Mouse (Mus musculus) liver, embryonic 12.5 days (tissue): ENCODE results near the gene Nme1. TPM values are rescaled to one million over a fixed set of nuclear protein-coding genes. Genes with fewer than 3 reads are reported as not detected.

Source experiments
- ATAC-seq: fragments of 200-750 bp; cut with Nextera tagmentation; 2 replicates; pipeline ENCODE4 v1.8.0; 2017; ENCODE audit warnings: moderate number of reproducible peaks, mild to moderate bottlenecking, moderate library complexity
- H3K27ac ChIP-seq: fragments of 300-500 bp; sonication (generic); 2 replicates; pipeline ENCODE4 v1.5.1; 2016; ENCODE audit warnings: mild to moderate bottlenecking
- H3K27me3 ChIP-seq: fragments of 300-500 bp; sonication (generic); replicated peaks from 2 replicates; pipeline ENCODE4 v1.6.1; 2016; ENCODE audit warnings: mild to moderate bottlenecking, moderate library complexity
- H3K36me3 ChIP-seq: fragments of 300-500 bp; sonication (generic); 2 replicates; pipeline ENCODE4 v1.6.1; 2016; ENCODE audit warnings: mild to moderate bottlenecking, moderate library complexity
- H3K4me1 ChIP-seq: fragments of 300-500 bp; sonication (generic); 2 replicates; pipeline ENCODE4 v1.6.1; 2016
- H3K4me2 ChIP-seq: fragments of 300-500 bp; sonication (generic); 2 replicates; pipeline ENCODE4 v1.6.1; 2016; ENCODE audit warnings: mild to moderate bottlenecking, moderate library complexity
- H3K4me3 ChIP-seq: fragments of 300-500 bp; sonication (generic); 2 replicates; pipeline ENCODE4 v1.5.1; 2016; ENCODE audit warnings: mild to moderate bottlenecking, moderate library complexity
- H3K9ac ChIP-seq: fragments of 300-500 bp; sonication (generic); 2 replicates; pipeline ENCODE4 v1.6.1; 2016; ENCODE audit warnings: mild to moderate bottlenecking, moderate library complexity
- H3K9me3 ChIP-seq: fragments of 300-500 bp; sonication (generic); replicated peaks from 2 replicates; pipeline ENCODE4 v1.6.1; 2016; ENCODE audit warnings: mild to moderate bottlenecking, moderate library complexity
- WGBS: fragments of 180-500 bp; shearing (Covaris S2); methylation state at CpG from one replicate; pipeline ENCODE4 v1.1.7; 2016; ENCODE audit not compliant: insufficient replicate concordance; 5-methylcytosine and 5-hydroxymethylcytosine counted together
- polyA plus RNA-seq: library from polyadenylated mRNA; unstranded; fragments of >200 nt; fragmentation: Nextera tagmentation; extraction: Ambion mirVana; gene quantifications from 2 replicates; pipeline ENCODE4 v1.2.1, GENCODE M21; 2016

Nme1 gene
- polyA plus RNA-seq, result 195 and 224 TPM in 2 replicates

DNA sequence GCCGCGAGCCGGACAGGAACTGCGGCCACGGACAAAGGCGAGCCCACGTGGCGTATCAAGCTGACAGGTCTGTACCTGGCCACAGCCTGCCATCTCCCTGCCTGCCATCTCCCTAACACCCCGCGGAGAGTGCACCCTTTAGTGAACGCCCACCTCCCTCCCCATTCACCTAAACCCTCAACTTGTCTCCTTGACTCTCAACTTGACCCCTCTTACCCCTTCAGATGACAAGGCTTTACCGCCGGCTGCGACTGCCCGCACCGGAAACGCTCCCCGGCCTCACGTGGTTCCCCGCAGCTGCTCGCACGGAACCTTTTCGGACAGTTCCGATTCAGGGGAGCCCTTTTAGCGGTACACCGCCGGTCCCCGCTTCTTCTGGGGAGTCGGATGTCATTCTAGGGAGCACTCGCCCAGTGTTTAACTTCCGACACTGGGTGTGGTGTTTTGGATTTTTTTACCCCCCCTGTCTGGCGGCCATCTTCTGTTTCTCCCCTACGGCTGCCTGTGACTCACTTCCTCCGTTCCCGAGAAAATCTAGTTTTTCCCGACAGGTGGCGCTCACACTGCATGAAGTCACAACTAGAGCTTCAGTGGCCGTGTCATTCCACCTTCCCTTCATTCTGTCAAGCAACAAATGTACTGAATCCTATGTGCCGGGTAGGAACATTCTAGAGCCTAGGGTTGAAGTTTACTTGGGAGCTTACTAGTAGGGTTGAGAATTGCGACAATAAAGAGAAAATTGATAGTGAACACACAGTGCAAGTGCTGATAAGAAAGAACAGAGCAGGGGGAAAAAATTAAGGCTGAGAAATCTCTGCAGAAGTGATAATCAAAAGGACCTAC, at the start of gene Nme1, which contains the start of gene Gm20390:
Nme1 (minus strand) TSS at position 517 of the 843 bp plus-strand sequence.
Gm20390 (minus strand) TSS at position 289 of the 843 bp plus-strand sequence.
- Histone ChIP-seq H3K4me3 (peak within 1 kb of the TSS; percentile 75), H3K4me1 (peaks cover 31% of the 10 kb centered on the region), H3K9me3 (no peaks in the 10 kb centered on the region), H3K27me3 (no peaks in the 10 kb centered on the region), H3K36me3 (peaks cover 29% of the 10 kb centered on the region), H3K27ac (peak within 1 kb of the TSS; percentile 80), H3K4me2 (peak within 1 kb of the TSS; percentile 75), H3K9ac (peak within 1 kb of the TSS; percentile 77)
- ATAC-seq, result peak; percentile 95
- under 1% methylated on average over 40 of the region's 40 CpGs for WGBS

DNA sequence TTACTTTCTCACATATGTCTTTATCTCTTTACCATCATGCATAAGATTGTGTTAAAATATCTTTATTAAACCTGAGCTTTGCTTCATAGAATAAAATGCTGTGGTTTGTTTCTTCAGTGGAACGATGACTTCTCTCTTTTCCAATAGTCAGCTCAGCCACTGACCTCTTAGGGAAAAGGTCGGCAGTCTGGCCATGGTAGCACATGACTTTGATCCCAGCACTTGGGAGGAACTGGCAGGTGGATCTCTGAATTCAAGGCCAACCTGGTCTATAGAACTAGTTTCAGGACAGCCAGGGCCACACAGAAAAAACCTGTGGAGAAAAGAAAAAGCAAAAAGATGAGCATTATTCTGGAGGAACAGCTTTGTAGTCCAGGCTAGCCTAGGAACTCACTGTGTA, 35.0 kb upstream of the Nme1 start:
- H3K27ac ChIP-seq, result no peak overlapping the region
- no peaks in the 10 kb centered on the region for H3K9me3 ChIP-seq
- no peak overlapping the region for H3K9ac ChIP-seq
- no peak overlapping the region for H3K4me3 ChIP-seq
- H3K36me3 ChIP-seq, result peaks cover 2% of the 10 kb centered on the region; the same call in 1 of the 2 replicates
- H3K27me3 ChIP-seq, result no peaks in the 10 kb centered on the region
- H3K4me2 ChIP-seq, result no peak overlapping the region
- no peak for ATAC-seq
- WGBS, result 69% methylated on average over 2 of the region's 2 CpGs
- H3K4me1 ChIP-seq, result peaks cover 21% of the 10 kb centered on the region

DNA sequence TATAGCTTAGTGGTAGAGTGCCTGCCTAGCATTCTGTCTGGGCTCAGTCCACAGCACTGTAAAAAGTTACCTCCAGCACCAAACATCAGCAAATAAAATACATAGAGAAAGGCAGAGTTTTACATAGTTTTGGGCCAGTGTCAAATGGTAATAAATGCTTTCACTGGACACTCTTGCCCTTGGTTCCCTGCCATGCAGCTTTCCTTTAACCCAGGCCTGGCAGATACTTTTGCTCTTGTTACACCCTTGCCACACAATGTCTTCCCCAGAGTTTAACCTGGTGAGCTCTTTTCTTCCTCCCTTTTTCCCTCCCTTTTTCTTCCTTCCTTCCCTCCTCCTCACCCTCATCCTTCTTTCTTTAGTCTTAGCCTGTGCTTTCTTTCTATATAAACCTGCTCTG, 31.0 kb upstream of the Nme1 start:
- H3K27me3 ChIP-seq, result no peaks in the 10 kb centered on the region
- H3K9me3 ChIP-seq, result no peaks in the 10 kb centered on the region
- H3K36me3 ChIP-seq, result peaks cover 5% of the 10 kb centered on the region; the same call in 1 of the 2 replicates
- H3K9ac ChIP-seq, result 0 out of 2 replicates have a peak overlapping the region, but pooled peaks have one; percentile 10
- peaks cover 40% of the 10 kb centered on the region for H3K4me1 ChIP-seq
- H3K27ac ChIP-seq, result no peak overlapping the region
- no peak overlapping the region for H3K4me3 ChIP-seq
- ATAC-seq, result no peak
- H3K4me2 ChIP-seq, result no peak overlapping the region

DNA sequence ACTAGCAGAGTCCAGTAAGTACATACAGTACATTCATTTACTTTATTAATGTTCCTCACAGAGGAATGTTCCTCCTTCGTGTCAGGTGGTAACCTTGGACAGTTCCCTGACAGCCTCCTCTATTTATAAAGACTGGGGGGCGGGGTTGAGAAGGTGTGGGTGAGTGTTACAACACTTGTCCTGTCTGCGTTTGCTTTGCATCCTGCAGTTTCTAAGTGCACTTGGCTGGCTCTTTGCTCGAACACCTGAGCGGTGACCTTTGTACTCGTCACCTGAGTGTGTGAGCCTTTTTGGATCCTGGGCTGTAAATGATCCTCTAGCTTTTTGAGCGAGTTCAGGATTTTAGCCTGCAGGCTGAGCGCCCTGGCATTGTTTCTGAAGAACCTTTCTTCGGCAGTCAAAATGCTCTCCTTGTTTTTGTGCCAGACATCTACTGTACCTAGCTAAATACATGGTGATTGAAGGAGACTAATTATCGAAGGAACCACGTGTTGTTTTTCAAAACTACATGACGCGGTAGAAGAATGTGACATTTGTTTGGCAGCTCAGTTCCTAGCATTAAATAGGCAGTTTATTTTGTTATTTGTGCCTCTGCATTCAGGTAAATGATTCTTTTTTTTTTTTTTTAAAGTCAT, 28.9 kb upstream of the Nme1 start:
- peak overlapping the region; percentile 95 for H3K9ac ChIP-seq

DNA sequence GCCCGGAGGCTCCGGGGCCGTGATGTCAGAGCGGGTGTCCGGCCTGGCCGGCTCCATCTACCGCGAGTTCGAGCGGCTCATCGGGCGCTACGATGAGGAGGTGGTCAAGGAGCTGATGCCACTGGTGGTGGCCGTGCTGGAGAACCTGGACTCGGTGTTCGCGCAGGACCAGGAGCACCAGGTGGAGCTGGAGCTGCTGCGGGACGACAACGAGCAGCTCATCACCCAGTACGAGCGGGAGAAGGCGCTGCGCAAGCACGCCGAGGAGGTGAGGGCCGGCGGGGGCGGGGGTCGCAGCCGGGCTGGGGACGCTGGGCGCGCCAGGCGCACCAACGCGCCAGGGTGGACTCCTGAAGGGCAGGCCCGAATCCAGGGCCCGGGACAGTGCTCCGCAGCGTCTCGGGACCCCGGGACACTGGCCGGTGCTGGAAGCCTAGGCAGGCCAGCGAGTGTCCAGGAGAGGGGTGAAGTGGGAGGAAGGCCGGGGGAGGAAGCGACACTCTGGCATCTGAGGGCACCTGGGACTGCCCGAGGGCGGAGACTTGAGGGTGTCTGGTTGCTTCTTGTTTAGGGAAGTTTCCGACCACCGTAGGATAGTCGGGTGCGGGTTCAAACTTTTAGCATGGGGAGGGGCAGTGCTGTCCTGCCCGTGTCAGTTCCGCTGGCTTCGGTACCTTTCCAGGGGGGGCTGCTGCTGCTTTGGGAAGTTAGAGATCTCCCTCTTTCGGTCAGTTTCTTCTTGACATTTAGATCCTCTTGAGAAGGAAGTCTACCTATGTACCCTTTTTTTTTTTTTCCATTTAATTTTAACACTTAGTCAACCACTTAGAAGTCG, 28.2 kb upstream of the Nme1 start:
- H3K4me3 ChIP-seq, result peak overlapping the region; percentile 95
- peak overlapping the region; percentile 99 for H3K4me2 ChIP-seq
- H3K4me1 ChIP-seq, result peaks cover 45% of the 10 kb centered on the region
- peaks cover 5% of the 10 kb centered on the region; the same call in 1 of the 2 replicates for H3K36me3 ChIP-seq
- ATAC-seq, result peak; percentile 42
- WGBS, result under 1% methylated on average over 58 of the region's 58 CpGs
- no peaks in the 10 kb centered on the region for H3K9me3 ChIP-seq
- no peaks in the 10 kb centered on the region for H3K27me3 ChIP-seq
- H3K9ac ChIP-seq, result peak overlapping the region; percentile 95
- peak overlapping the region; percentile 100 for H3K27ac ChIP-seq

More for the DNA sequence above, 28.9 kb upstream of the Nme1 start:
- peaks cover 5% of the 10 kb centered on the region; the same call in 1 of the 2 replicates for H3K36me3 ChIP-seq
- peak overlapping the region; percentile 23 for H3K27ac ChIP-seq
- WGBS, result 40% methylated on average over 13 of the region's 13 CpGs
- no peaks in the 10 kb centered on the region for H3K27me3 ChIP-seq
- H3K4me1 ChIP-seq, result peaks cover 45% of the 10 kb centered on the region
- peak overlapping the region; percentile 95 for H3K4me3 ChIP-seq
- ATAC-seq, result no peak
- peak overlapping the region; percentile 99 for H3K4me2 ChIP-seq
- H3K9me3 ChIP-seq, result no peaks in the 10 kb centered on the region

DNA sequence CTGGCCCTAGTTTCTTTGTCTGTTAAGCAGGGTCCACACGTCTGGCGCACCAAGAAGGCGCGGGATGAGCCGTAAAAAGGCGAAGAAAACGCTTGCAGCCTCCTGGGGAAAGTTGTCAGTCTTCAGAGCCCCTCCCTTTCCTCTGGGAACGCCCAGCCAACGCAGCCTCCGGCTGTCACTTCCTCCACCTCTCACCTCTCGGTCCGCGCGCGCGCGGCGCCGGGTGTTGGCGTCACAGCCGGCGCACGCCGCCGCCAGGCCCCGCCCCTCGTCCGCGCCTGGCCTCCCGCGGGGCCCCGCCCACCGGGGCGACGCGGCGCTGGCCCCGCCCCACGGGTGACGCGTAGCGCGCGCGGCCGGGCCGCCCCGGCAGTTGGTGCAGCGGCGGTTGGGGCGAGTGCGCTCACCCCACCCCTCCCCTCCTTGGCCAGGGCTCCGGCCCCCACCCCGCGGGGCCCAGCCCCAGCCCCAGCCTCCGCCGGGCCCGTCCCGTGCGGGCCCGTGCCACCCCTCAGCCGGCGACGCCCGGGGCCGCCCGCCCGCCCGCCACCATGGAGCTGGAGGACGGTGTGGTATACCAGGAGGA, 27.5 kb upstream of the Nme1 start, which contains the start of gene Spag9:
Spag9 (plus strand) TSS at position 372 of the 586 bp plus-strand sequence.
- H3K27ac ChIP-seq, result peak within 1 kb of the TSS; percentile 100
- H3K4me1 ChIP-seq, result peaks cover 45% of the 10 kb centered on the region
- peak within 1 kb of the TSS; percentile 95 for H3K9ac ChIP-seq
- peaks cover 5% of the 10 kb centered on the region; the same call in 1 of the 2 replicates for H3K36me3 ChIP-seq
- H3K9me3 ChIP-seq, result no peaks in the 10 kb centered on the region
- H3K27me3 ChIP-seq, result no peaks in the 10 kb centered on the region
- H3K4me2 ChIP-seq, result peak within 1 kb of the TSS; percentile 99
- H3K4me3 ChIP-seq, result peak within 1 kb of the TSS; percentile 95
- ATAC-seq, result peak; percentile 91
- under 1% methylated on average over 68 of the region's 70 CpGs for WGBS

DNA sequence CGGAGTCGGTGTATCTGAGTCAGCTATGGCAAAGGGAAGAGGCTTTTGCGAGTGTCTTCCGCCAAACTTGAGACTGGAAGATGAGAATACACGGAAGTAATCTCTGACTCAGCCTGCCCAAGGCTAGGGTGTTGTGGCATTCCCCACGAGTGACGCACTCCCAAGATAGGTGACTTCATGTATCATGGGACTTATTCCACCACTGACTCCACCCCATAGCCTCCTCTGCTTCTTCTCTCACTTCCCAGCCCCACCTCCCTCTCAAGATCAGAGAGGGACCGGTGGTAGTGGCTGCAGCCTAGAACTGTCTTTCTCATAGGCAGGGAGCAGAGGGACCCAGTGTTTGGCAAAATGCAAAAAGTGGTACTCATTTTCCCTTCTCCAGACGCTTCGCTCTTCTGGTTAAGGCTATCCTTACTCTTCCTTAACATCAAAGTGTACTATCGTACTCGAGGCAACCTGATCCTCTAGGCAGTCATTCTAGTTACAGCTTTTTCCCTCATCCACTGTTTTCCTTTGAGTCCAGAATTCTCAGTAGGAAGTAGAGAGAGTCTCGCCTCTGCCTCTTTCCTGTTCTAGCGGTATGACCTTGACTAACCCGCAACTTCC, 26.9 kb upstream of the Nme1 start:
- peak overlapping the region; percentile 100 for H3K27ac ChIP-seq
- peak overlapping the region; percentile 79 for H3K9ac ChIP-seq
- peak overlapping the region; percentile 95 for H3K4me3 ChIP-seq
- peak; percentile 77 for ATAC-seq
- WGBS, result 4% methylated on average over 15 of the region's 15 CpGs
- no peaks in the 10 kb centered on the region for H3K9me3 ChIP-seq
- H3K27me3 ChIP-seq, result no peaks in the 10 kb centered on the region
- H3K4me1 ChIP-seq, result peaks cover 45% of the 10 kb centered on the region
- peaks cover 5% of the 10 kb centered on the region; the same call in 1 of the 2 replicates for H3K36me3 ChIP-seq
- peak overlapping the region; percentile 99 for H3K4me2 ChIP-seq

DNA sequence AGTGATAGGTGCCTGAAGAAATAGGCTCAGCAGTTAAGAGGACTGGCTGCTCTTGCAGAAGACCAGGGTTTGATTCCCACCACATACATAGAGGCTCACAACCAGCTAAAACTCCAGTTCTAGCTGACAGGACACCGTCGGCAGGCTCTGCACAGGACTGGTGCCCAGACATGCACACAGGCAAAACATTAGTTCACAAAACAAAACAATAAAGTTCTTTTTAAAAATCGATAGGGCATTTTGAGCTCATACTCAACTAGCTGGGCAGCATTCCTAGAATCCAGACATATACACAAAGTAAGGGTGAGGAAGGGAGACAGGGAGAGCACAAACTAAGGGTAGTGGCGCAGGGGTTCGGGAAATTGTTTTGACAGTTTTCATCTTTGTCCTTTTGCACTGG, 26.2 kb upstream of the Nme1 start:
- Histone ChIP-seq H3K36me3 (peaks cover 5% of the 10 kb centered on the region; the same call in 1 of the 2 replicates), H3K9ac (peak overlapping the region; percentile 79), H3K27me3 (no peaks in the 10 kb centered on the region), H3K27ac (peak overlapping the region; percentile 100), H3K4me2 (peak overlapping the region; percentile 99), H3K4me3 (peak overlapping the region; percentile 95), H3K4me1 (peaks cover 45% of the 10 kb centered on the region), H3K9me3 (no peaks in the 10 kb centered on the region)
- WGBS, result 55% methylated on average over 5 of the region's 5 CpGs
- no peak for ATAC-seq

DNA sequence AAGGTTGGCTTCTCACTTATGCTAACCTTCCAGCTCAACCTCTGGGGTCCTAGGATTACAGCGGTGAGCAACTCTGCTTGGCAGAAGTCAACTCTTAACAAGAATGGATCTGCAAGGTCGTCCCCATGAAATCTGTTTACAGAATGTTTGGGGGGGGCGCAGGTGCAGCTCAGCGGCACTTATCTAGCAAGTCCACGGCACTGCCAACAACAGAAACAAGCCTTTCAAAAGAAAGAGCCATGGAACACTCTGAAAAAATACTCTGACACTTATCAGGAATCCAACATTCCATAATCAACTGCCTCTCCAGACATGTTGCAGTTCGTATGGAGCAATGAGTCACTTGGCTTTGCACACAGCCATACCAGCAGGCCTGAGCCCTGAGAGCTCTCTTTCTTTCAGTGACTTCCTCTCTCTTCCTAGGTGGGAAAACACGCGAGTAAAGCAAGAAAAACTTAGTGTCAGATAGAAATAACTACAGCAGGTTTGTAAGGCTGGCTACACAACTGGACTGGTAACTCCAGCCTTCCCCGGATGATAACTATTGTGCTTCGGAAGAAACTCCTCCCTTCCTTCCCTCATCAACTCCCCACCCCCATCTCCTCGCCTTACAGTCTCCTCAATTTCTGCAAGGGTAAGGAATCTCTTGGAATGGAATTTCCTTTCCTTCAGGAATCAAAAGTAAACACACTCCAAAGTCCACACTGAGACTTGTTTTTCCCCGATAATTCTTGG, 20.2 kb upstream of the Nme1 start:
- Histone ChIP-seq H3K4me2 (no peak overlapping the region), H3K4me3 (no peak overlapping the region), H3K4me1 (peaks cover 16% of the 10 kb centered on the region), H3K9me3 (no peaks in the 10 kb centered on the region), H3K27me3 (no peaks in the 10 kb centered on the region), H3K36me3 (no peaks in the 10 kb centered on the region), H3K27ac (peak overlapping the region; percentile 70), H3K9ac (no peak overlapping the region)
- WGBS, result 51% methylated on average over 12 of the region's 12 CpGs
- ATAC-seq, result no peak

DNA sequence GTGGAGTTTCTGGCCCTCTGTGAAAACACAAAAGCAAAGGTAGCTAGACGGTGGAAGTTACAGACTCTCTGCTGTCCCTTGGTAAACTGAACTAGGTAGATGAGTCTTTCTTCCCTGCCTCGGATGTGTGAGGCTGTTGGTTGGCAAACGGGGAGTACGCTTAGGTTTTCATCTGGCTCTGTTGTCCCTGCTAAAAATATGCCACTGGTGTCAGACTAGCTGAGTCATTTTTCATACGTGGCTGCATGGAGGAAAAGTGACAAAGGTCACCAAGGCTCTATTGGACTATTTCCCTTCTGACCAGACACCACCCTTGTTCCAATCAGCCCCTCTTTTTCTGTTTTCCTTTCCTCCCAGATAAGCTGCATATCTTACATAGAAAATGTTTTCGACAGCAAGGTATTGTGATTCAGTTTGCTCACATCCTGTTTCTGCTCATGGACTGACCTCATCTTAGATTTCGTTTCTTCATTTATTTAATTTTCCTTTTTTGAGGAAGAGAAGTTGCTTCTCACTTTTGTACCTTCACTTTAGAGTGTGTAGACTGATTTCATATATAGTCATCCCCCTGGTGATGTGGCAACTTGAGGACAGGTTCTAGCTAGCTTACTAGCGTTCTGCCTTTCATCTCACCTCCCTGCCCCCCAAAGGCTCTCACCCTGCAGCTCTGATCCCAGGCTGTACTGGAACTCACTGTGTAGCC, 19.5 kb upstream of the Nme1 start:
- Histone ChIP-seq H3K27ac (peak overlapping the region; percentile 70), H3K27me3 (no peaks in the 10 kb centered on the region), H3K4me2 (no peak overlapping the region), H3K9me3 (no peaks in the 10 kb centered on the region), H3K4me3 (no peak overlapping the region), H3K9ac (no peak overlapping the region), H3K36me3 (no peaks in the 10 kb centered on the region), H3K4me1 (peaks cover 16% of the 10 kb centered on the region)
- WGBS, result 29% methylated on average over 8 of the region's 8 CpGs
- no peak; the same call in 1 of the 2 replicates for ATAC-seq
